ENCODE assay signal across 9 mouse cellular contexts in the genomic region with DNA sequence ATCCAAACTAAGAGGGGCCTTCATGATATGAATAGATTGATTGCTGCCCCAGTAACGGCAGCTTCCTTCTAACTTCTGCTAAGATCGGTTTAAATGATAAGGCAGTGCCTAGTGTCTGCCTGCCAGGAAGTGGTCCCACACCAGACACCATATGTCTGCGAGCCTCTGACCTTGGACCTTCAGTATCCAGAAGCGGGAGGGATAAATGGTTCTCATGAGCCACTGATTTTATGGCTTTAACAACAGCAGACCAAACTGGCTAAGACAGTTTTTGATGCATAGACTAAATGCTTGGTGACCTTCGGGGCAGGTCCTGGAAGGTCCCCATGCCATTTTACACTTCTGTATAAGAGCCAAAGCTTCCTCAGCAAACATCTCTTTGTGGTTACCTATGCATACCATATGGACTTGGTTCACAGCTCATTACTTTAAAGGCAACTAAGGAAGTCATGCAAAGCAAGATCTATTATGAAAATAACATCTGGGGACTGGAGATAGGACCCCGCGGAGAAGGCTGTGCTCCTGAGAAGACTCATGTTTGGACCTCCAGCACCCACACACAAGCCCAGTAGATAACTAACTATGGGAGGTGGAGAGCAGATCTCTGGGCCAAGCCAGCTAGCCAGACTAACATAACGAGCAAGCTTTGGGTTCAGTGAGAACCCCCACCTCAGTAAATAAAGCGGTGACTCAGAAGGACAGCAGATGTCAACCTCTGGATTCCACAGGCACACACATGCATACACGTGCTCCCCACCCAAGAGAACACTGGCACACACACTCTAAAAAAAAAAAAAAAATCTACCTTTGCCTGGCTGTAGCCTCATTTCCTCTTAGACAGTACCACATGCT. TPM values are rescaled to one million over a fixed set of nuclear protein-coding genes. Genes with fewer than 3 reads are reported as not detected.
DNase-seq lines count a peak whose midpoint lies in the region; ATAC-seq lines count a peak whose summit lies in the region.
"Had no signal": no experiment of that assay in that cellular context is flagged by ENCODE, and none has a peak within 500 bp of the region (broad histone marks: within the 10 kb centered on the region; RNA-seq: fewer than 3 reads in every experiment).

No protein-coding gene starts in this region.

- WGBS in kidney, embryonic 15.5 days, result 20% methylated on average over 10 of the region's 10 CpGs
- WGBS in limb, embryonic 13.5 days, result 25% methylated on average over 10 of the region's 10 CpGs
- WGBS in forebrain, embryonic 15.5 days, result 89% methylated on average over 10 of the region's 10 CpGs
- 81% methylated on average over 10 of the region's 10 CpGs for WGBS in hindbrain, embryonic 14.5 days

- H3K4me3 ChIP-seq in kidney, embryonic 15.5 days (replicated peaks), result no peak overlapping the region
- no peak overlapping the region for H3K4me3 ChIP-seq in limb, embryonic 13.5 days
- no peak overlapping the region for H3K4me3 ChIP-seq in forebrain, embryonic 15.5 days
- no peak overlapping the region for H3K4me3 ChIP-seq in hindbrain, embryonic 14.5 days (replicated peaks; ENCODE audit: low read length)
- H3K4me3 ChIP-seq: erythroblast, embryonic 14.5 days had no signal

- H3K36me3 ChIP-seq in kidney, embryonic 15.5 days, result no peaks in the 10 kb centered on the region
- no peaks in the 10 kb centered on the region for H3K36me3 ChIP-seq in limb, embryonic 13.5 days
- H3K36me3 ChIP-seq in forebrain, embryonic 15.5 days, result no peaks in the 10 kb centered on the region
- H3K36me3 ChIP-seq in hindbrain, embryonic 14.5 days (replicated peaks; ENCODE audit: control insufficient read depth, insufficient read depth), result no peaks in the 10 kb centered on the region

- H3K9me3 ChIP-seq in kidney, embryonic 15.5 days (replicated peaks), result no peaks in the 10 kb centered on the region
- peaks cover 5% of the 10 kb centered on the region; the same call in 1 of the 2 replicates for H3K9me3 ChIP-seq in limb, embryonic 13.5 days
- H3K9me3 ChIP-seq in forebrain, embryonic 15.5 days, result no peaks in the 10 kb centered on the region
- H3K9me3 ChIP-seq in hindbrain, embryonic 14.5 days (ENCODE audit: control insufficient read depth, low read length), result no peaks in the 10 kb centered on the region

- DNase-seq in kidney, adult 18-20 months, result no peak
- DNase-seq in c-Kit-positive CD71-negative TER-119-negative erythroid progenitor cells, embryonic 14.5 days (ENCODE audit: low read depth), result peak; percentile 47
- peak; percentile 25 for DNase-seq in skeletal muscle tissue, adult 2 months (ENCODE audit: low read depth, low spot score)
- DNase-seq in spleen, postnatal 4 days (ENCODE audit: low spot score in 2 of 2), result no peak
- DNase-seq in hindbrain, embryonic 14.5 days (ENCODE audit: low spot score), result no peak

- peak overlapping the region; percentile 60; the same call in 1 of the 2 replicates for H3K27ac ChIP-seq in kidney, embryonic 15.5 days
- peak overlapping the region; percentile 72 for H3K27ac ChIP-seq in limb, embryonic 13.5 days
- no peak overlapping the region for H3K27ac ChIP-seq in forebrain, embryonic 15.5 days (replicated peaks)
- no peak overlapping the region for H3K27ac ChIP-seq in hindbrain, embryonic 14.5 days

- H3K9ac ChIP-seq in kidney, embryonic 15.5 days, result no peak overlapping the region
- H3K9ac ChIP-seq in limb, embryonic 13.5 days, result no peak overlapping the region
- H3K9ac ChIP-seq in forebrain, embryonic 15.5 days (replicated peaks), result no peak overlapping the region
- H3K9ac ChIP-seq in hindbrain, embryonic 14.5 days, result no peak overlapping the region

- no peak for ATAC-seq in kidney, embryonic 15.5 days (replicated peaks; ENCODE audit: low FRiP score)
- peak; percentile 46; the same call in 1 of the 2 replicates for ATAC-seq in limb, embryonic 13.5 days (ENCODE audit: low FRiP score, low read depth)
- no peak for ATAC-seq in forebrain, embryonic 15.5 days (replicated peaks)
- ATAC-seq in hindbrain, embryonic 14.5 days (ENCODE audit: low FRiP score), result no peak

- H3K27me3 ChIP-seq in kidney, embryonic 15.5 days, result no peaks in the 10 kb centered on the region
- no peaks in the 10 kb centered on the region for H3K27me3 ChIP-seq in limb, embryonic 13.5 days
- H3K27me3 ChIP-seq in forebrain, embryonic 15.5 days, result no peaks in the 10 kb centered on the region
- H3K27me3 ChIP-seq in hindbrain, embryonic 14.5 days (ENCODE audit: control insufficient read depth, insufficient read depth, low read length), result no peaks in the 10 kb centered on the region

- peaks cover 19% of the 10 kb centered on the region for H3K4me1 ChIP-seq in kidney, embryonic 15.5 days
- peaks cover 26% of the 10 kb centered on the region for H3K4me1 ChIP-seq in limb, embryonic 13.5 days
- H3K4me1 ChIP-seq in forebrain, embryonic 15.5 days, result peaks cover 13% of the 10 kb centered on the region
- H3K4me1 ChIP-seq in hindbrain, embryonic 14.5 days (replicated peaks; ENCODE audit: control insufficient read depth, insufficient read depth, low read length), result 0 out of 2 replicates have a peak, but pooled peaks cover 4% of the 10 kb centered on the region

- H3K4me2 ChIP-seq in kidney, embryonic 15.5 days, result no peak overlapping the region
- peak overlapping the region; percentile 19; the same call in 1 of the 2 replicates for H3K4me2 ChIP-seq in limb, embryonic 13.5 days (replicated peaks)
- no peak overlapping the region for H3K4me2 ChIP-seq in forebrain, embryonic 15.5 days (replicated peaks)
- H3K4me2 ChIP-seq in hindbrain, embryonic 14.5 days (replicated peaks), result no peak overlapping the region

RNA-seq across cellular contexts. Expression of a gene that starts 26.5 kb away (rescaled TPM):
- 19.1 and 22.4 TPM in 2 replicates for polyA plus RNA-seq in kidney, embryonic 15.5 days (2015; fragmentation: Nextera tagmentation; extraction: Ambion mirVana)
- polyA plus RNA-seq in limb, embryonic 13.5 days (2015; fragmentation: Nextera tagmentation; extraction: Ambion mirVana), result 21.5 and 24.5 TPM in 2 replicates
- 16.5 and 19.4 TPM in 2 replicates for polyA plus RNA-seq in forebrain, embryonic 15.5 days (2015; fragmentation: Nextera tagmentation; extraction: Ambion mirVana)
- polyA plus RNA-seq in hindbrain, embryonic 14.5 days (2014; fragmentation: Nextera tagmentation; extraction: Ambion mirVana), result 28.9 and 29.1 TPM in 2 replicates

RNA-seq across cellular contexts. Expression of a gene that starts 36.8 kb away (rescaled TPM):
- 37.0 and 37.9 TPM in 2 replicates for polyA plus RNA-seq in kidney, embryonic 15.5 days (2015; fragmentation: Nextera tagmentation; extraction: Ambion mirVana)
- 40.6 and 45.4 TPM in 2 replicates for polyA plus RNA-seq in limb, embryonic 13.5 days (2015; fragmentation: Nextera tagmentation; extraction: Ambion mirVana)
- 36.7 and 37.3 TPM in 2 replicates for polyA plus RNA-seq in forebrain, embryonic 15.5 days (2015; fragmentation: Nextera tagmentation; extraction: Ambion mirVana)
- polyA plus RNA-seq in hindbrain, embryonic 14.5 days (2014; fragmentation: Nextera tagmentation; extraction: Ambion mirVana), result 25.1 and 26.1 TPM in 2 replicates

Comparison
In these comparisons a context has a peak if more than half of its experiments do, and no peak if none do; other contexts are left out.
1. H3K27ac ChIP-seq: peak in kidney, embryonic 15.5 days (single experiment) and limb, embryonic 13.5 days (single experiment); none in forebrain, embryonic 15.5 days (single experiment) and hindbrain, embryonic 14.5 days (single experiment).
2. DNase-seq: peak in c-Kit-positive CD71-negative TER-119-negative erythroid progenitor cells, embryonic 14.5 days (single experiment) and skeletal muscle tissue, adult 2 months (single experiment); none in kidney, adult 18-20 months (single experiment), spleen, postnatal 4 days (0 of 2) and hindbrain, embryonic 14.5 days (single experiment).